Comparison of ENCODE assay signal across 8 mouse cellular contexts in the genomic region with DNA sequence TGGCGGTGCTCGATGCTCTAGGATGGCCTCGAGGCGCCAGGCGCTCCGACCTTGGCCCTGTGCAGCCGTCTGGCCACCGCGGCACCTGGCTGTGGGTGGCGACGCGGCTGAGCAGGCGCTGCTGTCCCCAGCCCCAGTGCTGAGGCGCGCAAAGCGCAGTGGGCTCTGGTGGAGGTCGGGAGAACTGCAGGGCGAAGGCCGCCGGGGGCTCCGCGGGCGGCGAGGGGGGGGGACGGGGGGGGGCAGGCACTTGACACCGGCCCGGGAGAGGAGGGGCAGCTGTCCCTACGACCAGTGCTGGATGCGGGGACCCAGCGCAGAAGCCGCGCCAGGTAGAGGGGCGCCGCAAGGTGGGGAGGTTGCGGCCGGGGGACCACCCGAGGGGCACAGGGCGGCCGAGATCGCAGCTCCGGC. TPM values are rescaled to one million over a fixed set of nuclear protein-coding genes. Genes with fewer than 3 reads are reported as not detected.
DNase-seq lines count a peak whose midpoint lies in the region; ATAC-seq and TF ChIP-seq lines count a peak whose summit lies in the region.

No protein-coding gene starts in this region.

- WGBS in embryonic facial prominence, embryonic 13.5 days = 2% methylated on average over 40 of the region's 41 CpGs
- under 1% methylated on average over 31 of the region's 41 CpGs for WGBS in heart, embryonic 15.5 days
- WGBS in kidney, postnatal 0 days = under 1% methylated on average over 24 of the region's 41 CpGs

- peak; percentile 87 for ATAC-seq in CD4-positive, CD25-positive, alpha-beta regulatory T cell, adult 4 months
- peak; percentile 78 for ATAC-seq in embryonic facial prominence, embryonic 13.5 days (ENCODE audit: insufficient number of reproducible peaks, insufficient read depth, low FRiP score, low TSS enrichment, low read depth)
- ATAC-seq in heart, embryonic 15.5 days (replicated peaks; ENCODE audit: insufficient number of reproducible peaks, insufficient read depth, low FRiP score, low read depth) = peak; percentile 78
- peak; percentile 88 for ATAC-seq in kidney, postnatal 0 days (replicated peaks; ENCODE audit: low FRiP score, low read depth)

- DNase-seq in adrenal gland, postnatal 25 days = peak; percentile 80
- peak; percentile 91 for DNase-seq in kidney, postnatal 0 days (ENCODE audit: low spot score)
- peak; percentile 83 for DNase-seq in lung, postnatal 25 days (ENCODE audit: low spot score)
- peak; percentile 84 for DNase-seq in ovary, postnatal 36 days (ENCODE audit: low spot score)
- peak; percentile 87 for DNase-seq in thymus, postnatal 25 days

- peak; percentile 78 for TF ChIP-seq CTCF in kidney, postnatal 0 days (IDR thresholded peaks at IDR 0.05; ENCODE audit: low read depth)

- H3K4me3 ChIP-seq in embryonic facial prominence, embryonic 13.5 days = peak overlapping the region; percentile 87
- peak overlapping the region; percentile 86 for H3K4me3 ChIP-seq in heart, embryonic 15.5 days
- H3K4me3 ChIP-seq in kidney, postnatal 0 days (replicated peaks; ENCODE audit: low read depth, low read length) = peak overlapping the region; percentile 97

- no peaks in the 10 kb centered on the region for H3K9me3 ChIP-seq in embryonic facial prominence, embryonic 13.5 days
- H3K9me3 ChIP-seq in heart, embryonic 15.5 days (replicated peaks) = no peaks in the 10 kb centered on the region
- no peaks in the 10 kb centered on the region for H3K9me3 ChIP-seq in kidney, postnatal 0 days (replicated peaks; ENCODE audit: low read length)

- peak overlapping the region; percentile 92 for H3K9ac ChIP-seq in embryonic facial prominence, embryonic 13.5 days
- peak overlapping the region; percentile 95 for H3K9ac ChIP-seq in heart, embryonic 15.5 days
- peak overlapping the region; percentile 94 for H3K9ac ChIP-seq in kidney, postnatal 0 days (ENCODE audit: low read depth, low read length)

- peaks cover 36% of the 10 kb centered on the region for H3K4me1 ChIP-seq in embryonic facial prominence, embryonic 13.5 days
- peaks cover 41% of the 10 kb centered on the region for H3K4me1 ChIP-seq in heart, embryonic 15.5 days (replicated peaks)
- peaks cover 29% of the 10 kb centered on the region for H3K4me1 ChIP-seq in kidney, postnatal 0 days (replicated peaks; ENCODE audit: insufficient read depth, low read length)

- H3K36me3 ChIP-seq in embryonic facial prominence, embryonic 13.5 days = no peaks in the 10 kb centered on the region
- no peaks in the 10 kb centered on the region for H3K36me3 ChIP-seq in heart, embryonic 15.5 days
- no peaks in the 10 kb centered on the region for H3K36me3 ChIP-seq in kidney, postnatal 0 days (ENCODE audit: insufficient read depth, low read length)

- H3K27ac ChIP-seq in embryonic facial prominence, embryonic 13.5 days = peak overlapping the region; percentile 97
- H3K27ac ChIP-seq in heart, embryonic 15.5 days = peak overlapping the region; percentile 98
- H3K27ac ChIP-seq in kidney, postnatal 0 days = peak overlapping the region; percentile 98

- 0 out of 2 replicates have a peak, but pooled peaks cover 2% of the 10 kb centered on the region for H3K27me3 ChIP-seq in embryonic facial prominence, embryonic 13.5 days
- H3K27me3 ChIP-seq in heart, embryonic 15.5 days = no peaks in the 10 kb centered on the region
- H3K27me3 ChIP-seq in kidney, postnatal 0 days (ENCODE audit: insufficient read depth, low read length) = no peaks in the 10 kb centered on the region

- H3K4me2 ChIP-seq in embryonic facial prominence, embryonic 13.5 days = peak overlapping the region; percentile 86
- peak overlapping the region; percentile 73 for H3K4me2 ChIP-seq in heart, embryonic 15.5 days
- peak overlapping the region; percentile 80 for H3K4me2 ChIP-seq in kidney, postnatal 0 days (ENCODE audit: low read length)

RNA-seq across cellular contexts. Expression of a gene that starts 0.5 kb away (rescaled TPM):
- polyA plus RNA-seq in CD4-positive, CD25-positive, alpha-beta regulatory T cell, adult 4 months (2017; shearing (Covaris generic)) = 10 to 100 TPM; 27.3 to 27.4 TPM
- total RNA-seq in adrenal gland, postnatal 25 days (2021) = 62.9 and 86.0 TPM in 2 replicates
- polyA plus RNA-seq in embryonic facial prominence, embryonic 13.5 days (2015; fragmentation: Nextera tagmentation; extraction: Ambion mirVana) = 168 and 180 TPM in 2 replicates
- polyA plus RNA-seq in heart, embryonic 15.5 days (2015; fragmentation: Nextera tagmentation; extraction: Ambion mirVana) = 79.9 and 94.7 TPM in 2 replicates
- 96.5 and 112 TPM in 2 replicates for polyA plus RNA-seq in kidney, postnatal 0 days (2015; fragmentation: Nextera tagmentation; extraction: Ambion mirVana)

Comparison
In these comparisons a context has a peak if more than half of its experiments do, and no peak if none do; other contexts are left out.
1. Peak in every context shown above with its lines: DNase-seq, ATAC-seq, H3K4me3 ChIP-seq and H3K27ac ChIP-seq.